Mouse (Mus musculus): ENCODE measurements around the gene Timp2. TPM values are rescaled to one million over a fixed set of nuclear protein-coding genes. Genes with fewer than 3 reads are reported as not detected.
A peak's percentile ranks its signal among the peaks of the same experiment; 100 is the strongest.

The Timp2 gene
- 84.6 TPM in 2 replicates for polyA plus RNA-seq (2015; fragmentation: Nextera tagmentation; extraction: Ambion mirVana)

- ATAC-seq (ENCODE audit: low FRiP score, low TSS enrichment) = no peak
- H3K4me2 ChIP-seq (replicated peaks; ENCODE audit: low read depth, low read length) = peak within 1 kb of the TSS; percentile 66
- 42% methylated on average over 6 of the region's 6 CpGs for WGBS
- peak within 1 kb of the TSS; percentile 85 for H3K27ac ChIP-seq (ENCODE audit: low read length)
- H3K9me3 ChIP-seq (ENCODE audit: low read length) = no peaks in the 10 kb centered on the region
- H3K9ac ChIP-seq (replicated peaks; ENCODE audit: low read length) = peak within 1 kb of the TSS; percentile 91
- peak within 1 kb of the TSS; percentile 72 for H3K4me3 ChIP-seq (ENCODE audit: low read length)
- no peaks in the 10 kb centered on the region for H3K36me3 ChIP-seq (ENCODE audit: insufficient read depth, low read length)
- peaks cover 33% of the 10 kb centered on the region for H3K4me1 ChIP-seq (ENCODE audit: insufficient read depth, low read length)
- H3K27me3 ChIP-seq (ENCODE audit: insufficient read depth, low read length) = no peaks in the 10 kb centered on the region
These were observed at the start of gene Timp2 for GRCm38 (mm10) chr11:118355640-118356039. Gene Timp2, minus strand, starts transcription at chr11:118355740.

GRCm38 (mm10) chr11:118405311-118405710, 49.8 kb upstream of the Timp2 start:
- ATAC-seq (ENCODE audit: low FRiP score, low TSS enrichment) = no peak
- 90% methylated on average over 8 of the region's 8 CpGs for WGBS

GRCm38 (mm10) chr11:118403951-118404899, 48.7 kb upstream of the Timp2 start:
- Histone ChIP-seq H3K9me3 (ENCODE audit: low read length) (no peaks in the 10 kb centered on the region), H3K4me3 (ENCODE audit: low read length) (no peak overlapping the region), H3K27me3 (ENCODE audit: insufficient read depth, low read length) (no peaks in the 10 kb centered on the region), H3K27ac (ENCODE audit: low read length) (0 out of 2 replicates have a peak overlapping the region, but pooled peaks have one; percentile 43), H3K4me1 (ENCODE audit: insufficient read depth, low read length) (peaks cover 45% of the 10 kb centered on the region), H3K36me3 (ENCODE audit: insufficient read depth, low read length) (peaks cover 36% of the 10 kb centered on the region), H3K9ac (replicated peaks; ENCODE audit: low read length) (no peak overlapping the region), H3K4me2 (replicated peaks; ENCODE audit: low read depth, low read length) (no peak overlapping the region)
- WGBS = 49% methylated on average over 6 of the region's 6 CpGs
- no peak for ATAC-seq (ENCODE audit: low FRiP score, low TSS enrichment)

More at GRCm38 (mm10) chr11:118405311-118405710, 49.8 kb upstream of the Timp2 start:
- H3K27ac ChIP-seq (ENCODE audit: low read length) = no peak overlapping the region; the same call in 1 of the 2 replicates
- peaks cover 37% of the 10 kb centered on the region for H3K36me3 ChIP-seq (ENCODE audit: insufficient read depth, low read length)
- no peaks in the 10 kb centered on the region for H3K27me3 ChIP-seq (ENCODE audit: insufficient read depth, low read length)
- peaks cover 40% of the 10 kb centered on the region for H3K4me1 ChIP-seq (ENCODE audit: insufficient read depth, low read length)
- H3K9ac ChIP-seq (replicated peaks; ENCODE audit: low read length) = no peak overlapping the region
- no peaks in the 10 kb centered on the region for H3K9me3 ChIP-seq (ENCODE audit: low read length)
- H3K4me3 ChIP-seq (ENCODE audit: low read length) = no peak overlapping the region
- no peak overlapping the region for H3K4me2 ChIP-seq (replicated peaks; ENCODE audit: low read depth, low read length)

- Histone ChIP-seq H3K36me3 (ENCODE audit: insufficient read depth, low read length) (peaks cover 27% of the 10 kb centered on the region), H3K4me2 (replicated peaks; ENCODE audit: low read depth, low read length) (no peak overlapping the region), H3K27me3 (ENCODE audit: insufficient read depth, low read length) (no peaks in the 10 kb centered on the region), H3K9me3 (ENCODE audit: low read length) (no peaks in the 10 kb centered on the region), H3K9ac (replicated peaks; ENCODE audit: low read length) (no peak overlapping the region), H3K27ac (ENCODE audit: low read length) (no peak overlapping the region), H3K4me3 (ENCODE audit: low read length) (no peak overlapping the region), H3K4me1 (ENCODE audit: insufficient read depth, low read length) (peaks cover 45% of the 10 kb centered on the region)
- 79% methylated on average over 2 of the region's 2 CpGs for WGBS
- ATAC-seq (ENCODE audit: low FRiP score, low TSS enrichment) = no peak
These were observed 47.6 kb upstream of the Timp2 start for GRCm38 (mm10) chr11:118403183-118403582.

GRCm38 (mm10) chr11:118401760-118402280, 46.3 kb upstream of the Timp2 start, which contains the start of gene Lgals3bp:
Gene Lgals3bp, minus strand, starts transcription at chr11:118402092.
- peak; percentile 60 for ATAC-seq (ENCODE audit: low FRiP score, low TSS enrichment)
- peak within 1 kb of the TSS; percentile 84 for H3K27ac ChIP-seq (ENCODE audit: low read length)
- H3K9ac ChIP-seq (replicated peaks; ENCODE audit: low read length) = peak within 1 kb of the TSS; percentile 29
- H3K9me3 ChIP-seq (ENCODE audit: low read length) = no peaks in the 10 kb centered on the region
- 24% methylated on average over 7 of the region's 7 CpGs for WGBS
- peak within 1 kb of the TSS; percentile 3 for H3K4me2 ChIP-seq (replicated peaks; ENCODE audit: low read depth, low read length)
- no peaks in the 10 kb centered on the region for H3K27me3 ChIP-seq (ENCODE audit: insufficient read depth, low read length)
- H3K4me1 ChIP-seq (ENCODE audit: insufficient read depth, low read length) = peaks cover 45% of the 10 kb centered on the region
- H3K36me3 ChIP-seq (ENCODE audit: insufficient read depth, low read length) = peaks cover 13% of the 10 kb centered on the region
- peak within 1 kb of the TSS; percentile 9; the same call in 1 of the 2 replicates for H3K4me3 ChIP-seq (ENCODE audit: low read length)

- H3K4me1 ChIP-seq (ENCODE audit: insufficient read depth, low read length) = peaks cover 42% of the 10 kb centered on the region
- peak overlapping the region; percentile 84 for H3K27ac ChIP-seq (ENCODE audit: low read length)
- peak overlapping the region; percentile 3; the same call in 1 of the 2 replicates for H3K4me2 ChIP-seq (replicated peaks; ENCODE audit: low read depth, low read length)
- no peaks in the 10 kb centered on the region for H3K9me3 ChIP-seq (ENCODE audit: low read length)
- no peak overlapping the region for H3K4me3 ChIP-seq (ENCODE audit: low read length)
- peak overlapping the region; percentile 29 for H3K9ac ChIP-seq (replicated peaks; ENCODE audit: low read length)
- H3K27me3 ChIP-seq (ENCODE audit: insufficient read depth, low read length) = no peaks in the 10 kb centered on the region
- H3K36me3 ChIP-seq (ENCODE audit: insufficient read depth, low read length) = peaks cover 7% of the 10 kb centered on the region; the same call in 1 of the 2 replicates
- 77% methylated on average over 4 of the region's 4 CpGs for WGBS
- ATAC-seq (ENCODE audit: low FRiP score, low TSS enrichment) = peak; percentile 8; the same call in 1 of the 2 replicates
These were observed 45.7 kb upstream of the Timp2 start for GRCm38 (mm10) chr11:118401195-118401594.

- Histone ChIP-seq H3K27me3 (ENCODE audit: insufficient read depth, low read length) (no peaks in the 10 kb centered on the region), H3K9ac (replicated peaks; ENCODE audit: low read length) (peak overlapping the region; percentile 56), H3K4me2 (replicated peaks; ENCODE audit: low read depth, low read length) (peak overlapping the region; percentile 13; the same call in 1 of the 2 replicates), H3K36me3 (ENCODE audit: insufficient read depth, low read length) (0 out of 2 replicates have a peak, but pooled peaks cover 7% of the 10 kb centered on the region), H3K4me3 (ENCODE audit: low read length) (no peak overlapping the region), H3K4me1 (ENCODE audit: insufficient read depth, low read length) (peaks cover 42% of the 10 kb centered on the region), H3K9me3 (ENCODE audit: low read length) (no peaks in the 10 kb centered on the region), H3K27ac (ENCODE audit: low read length) (peak overlapping the region; percentile 84)
- peak; percentile 28; the same call in 1 of the 2 replicates for ATAC-seq (ENCODE audit: low FRiP score, low TSS enrichment)
- WGBS = 16% methylated on average over 6 of the region's 6 CpGs
These were observed 45.0 kb upstream of the Timp2 start for GRCm38 (mm10) chr11:118400566-118400936.

- no peak for ATAC-seq (ENCODE audit: low FRiP score, low TSS enrichment)
- peak overlapping the region; percentile 84 for H3K27ac ChIP-seq (ENCODE audit: low read length)
- H3K27me3 ChIP-seq (ENCODE audit: insufficient read depth, low read length) = no peaks in the 10 kb centered on the region
- H3K9me3 ChIP-seq (ENCODE audit: low read length) = no peaks in the 10 kb centered on the region
- H3K4me1 ChIP-seq (ENCODE audit: insufficient read depth, low read length) = peaks cover 42% of the 10 kb centered on the region
- 0 out of 2 replicates have a peak, but pooled peaks cover 5% of the 10 kb centered on the region for H3K36me3 ChIP-seq (ENCODE audit: insufficient read depth, low read length)
- H3K4me2 ChIP-seq (replicated peaks; ENCODE audit: low read depth, low read length) = peak overlapping the region; percentile 13; the same call in 1 of the 2 replicates
- WGBS = 59% methylated on average over 5 of the region's 5 CpGs
- peak overlapping the region; percentile 56 for H3K9ac ChIP-seq (replicated peaks; ENCODE audit: low read length)
- no peak overlapping the region for H3K4me3 ChIP-seq (ENCODE audit: low read length)
These were observed 44.5 kb upstream of the Timp2 start for GRCm38 (mm10) chr11:118399891-118400565.

GRCm38 (mm10) chr11:118397806-118398530, 42.4 kb upstream of the Timp2 start:
- Histone ChIP-seq H3K27ac (ENCODE audit: low read length) (no peak overlapping the region), H3K4me3 (ENCODE audit: low read length) (no peak overlapping the region), H3K9ac (replicated peaks; ENCODE audit: low read length) (no peak overlapping the region), H3K36me3 (ENCODE audit: insufficient read depth, low read length) (0 out of 2 replicates have a peak, but pooled peaks cover 5% of the 10 kb centered on the region), H3K9me3 (ENCODE audit: low read length) (no peaks in the 10 kb centered on the region), H3K4me1 (ENCODE audit: insufficient read depth, low read length) (peaks cover 28% of the 10 kb centered on the region), H3K4me2 (replicated peaks; ENCODE audit: low read depth, low read length) (no peak overlapping the region), H3K27me3 (ENCODE audit: insufficient read depth, low read length) (no peaks in the 10 kb centered on the region)
- 93% methylated on average over 26 of the region's 26 CpGs for WGBS
- no peak for ATAC-seq (ENCODE audit: low FRiP score, low TSS enrichment)

Data from kidney, embryonic 16.5 days (tissue).